Mouse (Mus musculus): ENCODE measurements around the gene Cox6a1. TPM values are rescaled to one million over a fixed set of nuclear protein-coding genes. Genes with fewer than 3 reads are reported as not detected.

The Cox6a1 gene
- 2,023 TPM for polyA plus RNA-seq (2012; fragmentation: generic; extraction: Trizol)

GRCm38 (mm10) chr5:115348546-115349224 is at the start of gene Cox6a1:
Cox6a1 (minus strand) TSS chr5:115348981.
- TF ChIP-seq POLR2AphosphoS2 (IDR thresholded peaks at IDR 0.05; ENCODE audit: insufficient read length, low read depth) (peak; percentile 91), POLR2A (IDR thresholded peaks at IDR 0.05; ENCODE audit: insufficient read length, low read depth) (peak; percentile 89), TCF12 (IDR thresholded peaks at IDR 0.05; ENCODE audit: insufficient read depth, poor library complexity, severe bottlenecking) (no peak), USF1 (IDR thresholded peaks at IDR 0.05; ENCODE audit: low read depth) (no peak), SRF (IDR thresholded peaks at IDR 0.05; ENCODE audit: control insufficient read depth, insufficient read length, low read depth) (peak; percentile 27)
- H3K79me2 ChIP-seq (ENCODE audit: control insufficient read depth, insufficient read depth), result peaks cover 37% of the 10 kb centered on the region

GRCm38 (mm10) chr5:115397839-115398780 is 49.3 kb upstream of the Cox6a1 start:
- Histone ChIP-seq H3K36me3 (ENCODE audit: control insufficient read depth, insufficient read depth) (no peaks in the 10 kb centered on the region), H3K4me2 (ENCODE audit: low read depth) (no peak overlapping the region), H3K27me3 (ENCODE audit: control insufficient read depth, insufficient read depth, insufficient read length) (peaks cover 51% of the 10 kb centered on the region), H3K79me2 (ENCODE audit: control insufficient read depth, insufficient read depth) (no peaks in the 10 kb centered on the region), H3ac (ENCODE audit: control insufficient read depth, insufficient read length) (no peak overlapping the region), H3K4me3 (no peak overlapping the region)
- TF ChIP-seq USF1 (IDR thresholded peaks at IDR 0.05; ENCODE audit: low read depth) (no peak), TCF3 (IDR thresholded peaks at IDR 0.05; ENCODE audit: insufficient read length, low read depth) (no peak), TCF12 (IDR thresholded peaks at IDR 0.05; ENCODE audit: insufficient read depth, poor library complexity, severe bottlenecking) (no peak), POLR2A (IDR thresholded peaks at IDR 0.05; ENCODE audit: insufficient read length, low read depth) (no peak), SRF (IDR thresholded peaks at IDR 0.05; ENCODE audit: control insufficient read depth, insufficient read length, low read depth) (no peak), MAX (IDR thresholded peaks at IDR 0.05; ENCODE audit: low read depth) (no peak), MYOD1 (IDR thresholded peaks at IDR 0.05; ENCODE audit: control insufficient read depth in 1 of 3, insufficient read length in 2 of 3, low read depth in 2 of 3) (no peak), E2F4 (IDR thresholded peaks at IDR 0.05; ENCODE audit: insufficient read depth) (no peak), MYOG (IDR thresholded peaks at IDR 0.05; ENCODE audit: control insufficient read depth in 1 of 3, insufficient read depth in 1 of 3, insufficient read length in 2 of 3, low read depth in 2 of 3) (no peak), REST (IDR thresholded peaks at IDR 0.05; ENCODE audit: insufficient read depth, insufficient read length) (no peak), CEBPB (IDR thresholded peaks at IDR 0.05; ENCODE audit: insufficient read depth, poor library complexity, severe bottlenecking) (no peak), POLR2AphosphoS2 (IDR thresholded peaks at IDR 0.05; ENCODE audit: insufficient read length, low read depth) (no peak)

More at GRCm38 (mm10) chr5:115348546-115349224, at the start of gene Cox6a1:
- peaks cover 4% of the 10 kb centered on the region for H3K27me3 ChIP-seq (ENCODE audit: control insufficient read depth, insufficient read depth, insufficient read length)
- peak within 1 kb of the TSS; percentile 95 for H3ac ChIP-seq (ENCODE audit: control insufficient read depth, insufficient read length)
- H3K4me3 ChIP-seq, result peak within 1 kb of the TSS; percentile 80
- H3K36me3 ChIP-seq (ENCODE audit: control insufficient read depth, insufficient read depth), result peaks cover 18% of the 10 kb centered on the region
- H3K4me2 ChIP-seq (ENCODE audit: low read depth), result peak within 1 kb of the TSS; percentile 92

- H3K27me3 ChIP-seq (ENCODE audit: control insufficient read depth, insufficient read depth, insufficient read length), result peaks cover 64% of the 10 kb centered on the region
- no peak overlapping the region for H3ac ChIP-seq (ENCODE audit: control insufficient read depth, insufficient read length)
- H3K4me3 ChIP-seq, result no peak overlapping the region
- TF ChIP-seq TCF3 (IDR thresholded peaks at IDR 0.05; ENCODE audit: insufficient read length, low read depth) (no peak), SRF (IDR thresholded peaks at IDR 0.05; ENCODE audit: control insufficient read depth, insufficient read length, low read depth) (no peak), E2F4 (IDR thresholded peaks at IDR 0.05; ENCODE audit: insufficient read depth) (no peak), REST (IDR thresholded peaks at IDR 0.05; ENCODE audit: insufficient read depth, insufficient read length) (no peak), POLR2AphosphoS2 (IDR thresholded peaks at IDR 0.05; ENCODE audit: insufficient read length, low read depth) (no peak)
- no peaks in the 10 kb centered on the region for H3K79me2 ChIP-seq (ENCODE audit: control insufficient read depth, insufficient read depth)
- H3K4me2 ChIP-seq (ENCODE audit: low read depth), result no peak overlapping the region
- H3K36me3 ChIP-seq (ENCODE audit: control insufficient read depth, insufficient read depth), result no peaks in the 10 kb centered on the region
These were observed 47.9 kb upstream of the Cox6a1 start for GRCm38 (mm10) chr5:115396654-115397053.

- no peak overlapping the region for H3K4me2 ChIP-seq (ENCODE audit: low read depth)
- no peaks in the 10 kb centered on the region for H3K36me3 ChIP-seq (ENCODE audit: control insufficient read depth, insufficient read depth)
- H3ac ChIP-seq (ENCODE audit: control insufficient read depth, insufficient read length), result no peak overlapping the region
- no peak overlapping the region for H3K4me3 ChIP-seq
- TF ChIP-seq USF1 (IDR thresholded peaks at IDR 0.05; ENCODE audit: low read depth) (no peak), POLR2AphosphoS2 (IDR thresholded peaks at IDR 0.05; ENCODE audit: insufficient read length, low read depth) (no peak)
- peaks cover 65% of the 10 kb centered on the region for H3K27me3 ChIP-seq (ENCODE audit: control insufficient read depth, insufficient read depth, insufficient read length)
- H3K79me2 ChIP-seq (ENCODE audit: control insufficient read depth, insufficient read depth), result no peaks in the 10 kb centered on the region
These were observed 46.1 kb upstream of the Cox6a1 start for GRCm38 (mm10) chr5:115394836-115395235.

GRCm38 (mm10) chr5:115394223-115394622 is 45.4 kb upstream of the Cox6a1 start:
- TF ChIP-seq CEBPB (IDR thresholded peaks at IDR 0.05; ENCODE audit: insufficient read depth, poor library complexity, severe bottlenecking), result no peak
- TF ChIP-seq REST (IDR thresholded peaks at IDR 0.05; ENCODE audit: insufficient read depth, insufficient read length), result no peak
- TF ChIP-seq TCF3 (IDR thresholded peaks at IDR 0.05; ENCODE audit: insufficient read length, low read depth), result no peak
- no peak for TF ChIP-seq MYOD1 (IDR thresholded peaks at IDR 0.05; ENCODE audit: control insufficient read depth in 1 of 3, insufficient read length in 2 of 3, low read depth in 2 of 3)
- peaks cover 68% of the 10 kb centered on the region for H3K27me3 ChIP-seq (ENCODE audit: control insufficient read depth, insufficient read depth, insufficient read length)
- H3K79me2 ChIP-seq (ENCODE audit: control insufficient read depth, insufficient read depth), result no peaks in the 10 kb centered on the region
- no peak overlapping the region for H3K4me2 ChIP-seq (ENCODE audit: low read depth)
- no peak overlapping the region for H3ac ChIP-seq (ENCODE audit: control insufficient read depth, insufficient read length)
- no peak overlapping the region for H3K4me3 ChIP-seq
- no peaks in the 10 kb centered on the region for H3K36me3 ChIP-seq (ENCODE audit: control insufficient read depth, insufficient read depth)
